In genomic region chr9:108073141-108073930, GRCm38 (mm10) we compare ENCODE assay signal across 12 mouse cellular contexts. TPM values are rescaled to one million over a fixed set of nuclear protein-coding genes. Genes with fewer than 3 reads are reported as not detected.
DNase-seq lines count a peak whose midpoint lies in the region; ATAC-seq lines count a peak whose summit lies in the region.
"Had no signal": no experiment of that assay in that cellular context is flagged by ENCODE, and none has a peak within 500 bp of the region (broad histone marks: within the 10 kb centered on the region; RNA-seq: fewer than 3 reads in every experiment).

No protein-coding gene starts in this region.

- DNase-seq in cerebellum, postnatal 4 days (ENCODE audit: low spot score in 2 of 2), result no peak
- DNase-seq in heart, postnatal 4 days, result no peak
- DNase-seq in right cerebral cortex, postnatal 4 days, result no peak
- DNase-seq: layer of hippocampus, adult 9-11 months; thymus, postnatal 4 days had no signal

- no peak overlapping the region for H3K4me3 ChIP-seq in heart, embryonic 14.5 days (ENCODE audit: control insufficient read depth in 1 of 2, insufficient read depth in 1 of 2, low read depth in 1 of 2, low read length in 2 of 2)
- peak overlapping the region; percentile 78 for H3K4me3 ChIP-seq in megakaryocyte, embryonic 14.5 days (replicated peaks)
- no peak overlapping the region for H3K4me3 ChIP-seq in liver, embryonic 15.5 days (replicated peaks)
- H3K4me3 ChIP-seq: embryonic facial prominence, embryonic 12.5 days had no signal

- H3K4me2 ChIP-seq in heart, embryonic 14.5 days (ENCODE audit: low read length), result peak overlapping the region; percentile 30
- H3K4me2 ChIP-seq in liver, embryonic 15.5 days, result no peak overlapping the region
- H3K4me2 ChIP-seq: embryonic facial prominence, embryonic 12.5 days had no signal

- H3K27me3 ChIP-seq in heart, embryonic 14.5 days (ENCODE audit: control insufficient read depth, insufficient read depth, low read length), result no peaks in the 10 kb centered on the region
- no peaks in the 10 kb centered on the region for H3K27me3 ChIP-seq in megakaryocyte, embryonic 14.5 days (replicated peaks)
- no peaks in the 10 kb centered on the region for H3K27me3 ChIP-seq in liver, embryonic 15.5 days
- H3K27me3 ChIP-seq: embryonic facial prominence, embryonic 12.5 days had no signal

- WGBS in heart, embryonic 14.5 days, result 46% methylated on average over 7 of the region's 7 CpGs
- WGBS in liver, embryonic 15.5 days (ENCODE audit: insufficient replicate concordance), result 79% methylated on average over 7 of the region's 7 CpGs

- no peaks in the 10 kb centered on the region for H3K9me3 ChIP-seq in heart, embryonic 14.5 days (ENCODE audit: control insufficient read depth, low read length)
- no peaks in the 10 kb centered on the region for H3K9me3 ChIP-seq in megakaryocyte, embryonic 14.5 days
- no peaks in the 10 kb centered on the region for H3K9me3 ChIP-seq in liver, embryonic 15.5 days (replicated peaks)
- H3K9me3 ChIP-seq: embryonic facial prominence, embryonic 12.5 days had no signal

- peaks cover 34% of the 10 kb centered on the region for H3K36me3 ChIP-seq in heart, embryonic 14.5 days (ENCODE audit: control insufficient read depth, insufficient read depth, low read length)
- H3K36me3 ChIP-seq in megakaryocyte, embryonic 14.5 days (replicated peaks; ENCODE audit: low read length), result peaks cover 67% of the 10 kb centered on the region
- peaks cover 92% of the 10 kb centered on the region for H3K36me3 ChIP-seq in liver, embryonic 15.5 days (replicated peaks)

- peak; percentile 81 for ATAC-seq in cerebellum, adult (ENCODE audit: insufficient number of reproducible peaks, low FRiP score, low TSS enrichment)
- ATAC-seq in heart, embryonic 14.5 days (ENCODE audit: insufficient number of reproducible peaks, insufficient read depth, low FRiP score, low read depth), result no peak
- ATAC-seq in megakaryocyte, adult 5-6 weeks (ENCODE audit: poor library complexity, severe bottlenecking), result no peak
- no peak for ATAC-seq in liver, embryonic 15.5 days (ENCODE audit: insufficient read depth)
- ATAC-seq: inflammation-experienced regulatory T-cells, adult 6 months had no signal

- peaks cover 15 to 29% of the 10 kb centered on the region in 2 experiments for H3K4me1 ChIP-seq in heart, embryonic 14.5 days (ENCODE audit: control insufficient read depth in 2 of 2, insufficient read depth in 2 of 2, low read length in 2 of 2)
- H3K4me1 ChIP-seq in megakaryocyte, embryonic 14.5 days, result peaks cover 37% of the 10 kb centered on the region
- H3K4me1 ChIP-seq in liver, embryonic 15.5 days (replicated peaks), result peaks cover 61% of the 10 kb centered on the region

- peak overlapping the region; percentile 49 to 80 for H3K27ac ChIP-seq in heart, embryonic 14.5 days (replicated peaks in 1 of 2; ENCODE audit: control insufficient read depth in 1 of 2, insufficient read depth in 1 of 2, low read depth in 2 of 2, low read length in 2 of 2)
- peak overlapping the region; percentile 24; the same call in 1 of the 2 replicates for H3K27ac ChIP-seq in liver, embryonic 15.5 days (replicated peaks)
- H3K27ac ChIP-seq: embryonic facial prominence, embryonic 12.5 days had no signal

- peak overlapping the region; percentile 45 for H3K9ac ChIP-seq in heart, embryonic 14.5 days (ENCODE audit: low read length)
- H3K9ac ChIP-seq in liver, embryonic 15.5 days, result no peak overlapping the region; the same call in 1 of the 2 replicates
- H3K9ac ChIP-seq: embryonic facial prominence, embryonic 12.5 days had no signal

RNA-seq across cellular contexts. Expression of gene Mst1, which starts 6.9 kb away (rescaled TPM):
- polyA plus RNA-seq in heart, embryonic 14.5 days (2014; fragmentation: Nextera tagmentation; extraction: Ambion mirVana), result not detected in 2 replicates
- not detected for total RNA-seq in heart, postnatal 4 days (2021)
- polyA plus RNA-seq in megakaryocyte, embryonic 14.5 days (2012; ENCODE audit: insufficient read depth, low replicate concordance), result 0.17 TPM in 1 of 2 replicates, not detected in the other
- total RNA-seq in megakaryocyte, adult 5-6 weeks (2015), result 0.69 TPM in 1 of 2 replicates, not detected in the other
- not detected in 2 replicates for total RNA-seq in megakaryocyte, adult 5-6 weeks (2017)
- 41.1 and 51.2 TPM in 2 replicates for polyA plus RNA-seq in liver, embryonic 15.5 days (2015; fragmentation: Nextera tagmentation; extraction: Ambion mirVana)

RNA-seq across cellular contexts. Expression of gene Rnf123, which starts 9.8 kb away (rescaled TPM):
- polyA plus RNA-seq in heart, embryonic 14.5 days (2014; fragmentation: Nextera tagmentation; extraction: Ambion mirVana), result 37.2 and 37.9 TPM in 2 replicates
- 10 to 100 TPM; 62.6 to 63.4 TPM for total RNA-seq in heart, postnatal 4 days (2021)
- polyA plus RNA-seq in megakaryocyte, embryonic 14.5 days (2012; ENCODE audit: insufficient read depth, low replicate concordance), result 51.9 and 73.7 TPM in 2 replicates
- total RNA-seq in megakaryocyte, adult 5-6 weeks (2015), result 27.8 and 30.7 TPM in 2 replicates
- 20.9 and 21.1 TPM in 2 replicates for total RNA-seq in megakaryocyte, adult 5-6 weeks (2017)
- polyA plus RNA-seq in liver, embryonic 15.5 days (2015; fragmentation: Nextera tagmentation; extraction: Ambion mirVana), result 100 and 123 TPM in 2 replicates

RNA-seq across cellular contexts. Expression of gene Amigo3, which starts 20.4 kb away (rescaled TPM):
- 2.0 and 2.1 TPM in 2 replicates for polyA plus RNA-seq in heart, embryonic 14.5 days (2014; fragmentation: Nextera tagmentation; extraction: Ambion mirVana)
- 1 to 10 TPM; 2.3 to 2.6 TPM for total RNA-seq in heart, postnatal 4 days (2021)
- 0.65 and 1.0 TPM in 2 replicates for polyA plus RNA-seq in megakaryocyte, embryonic 14.5 days (2012; ENCODE audit: insufficient read depth, low replicate concordance)
- 1.2 and 1.5 TPM in 2 replicates for total RNA-seq in megakaryocyte, adult 5-6 weeks (2015)
- 2.0 and 2.6 TPM in 2 replicates for total RNA-seq in megakaryocyte, adult 5-6 weeks (2017)
- 1.5 and 1.8 TPM in 2 replicates for polyA plus RNA-seq in liver, embryonic 15.5 days (2015; fragmentation: Nextera tagmentation; extraction: Ambion mirVana)

RNA-seq across cellular contexts. Expression of gene Apeh, which starts 21.1 kb away (rescaled TPM):
- 48.7 and 50.8 TPM in 2 replicates for polyA plus RNA-seq in heart, embryonic 14.5 days (2014; fragmentation: Nextera tagmentation; extraction: Ambion mirVana)
- total RNA-seq in heart, postnatal 4 days (2021), result 10 to 100 TPM; 42.2 to 45.1 TPM
- polyA plus RNA-seq in megakaryocyte, embryonic 14.5 days (2012; ENCODE audit: insufficient read depth, low replicate concordance), result 13.0 and 26.5 TPM in 2 replicates
- 37.9 and 41.0 TPM in 2 replicates for total RNA-seq in megakaryocyte, adult 5-6 weeks (2015)
- total RNA-seq in megakaryocyte, adult 5-6 weeks (2017), result 56.9 and 61.8 TPM in 2 replicates
- 194 and 242 TPM in 2 replicates for polyA plus RNA-seq in liver, embryonic 15.5 days (2015; fragmentation: Nextera tagmentation; extraction: Ambion mirVana)

RNA-seq across cellular contexts. Expression of gene Gmppb, which starts 24.3 kb away (rescaled TPM):
- 17.4 and 18.8 TPM in 2 replicates for polyA plus RNA-seq in heart, embryonic 14.5 days (2014; fragmentation: Nextera tagmentation; extraction: Ambion mirVana)
- total RNA-seq in heart, postnatal 4 days (2021), result 10 to 100 TPM; 14.2 to 17.1 TPM
- 2.6 and 30.7 TPM in 2 replicates for polyA plus RNA-seq in megakaryocyte, embryonic 14.5 days (2012; ENCODE audit: insufficient read depth, low replicate concordance)
- 6.4 and 6.9 TPM in 2 replicates for total RNA-seq in megakaryocyte, adult 5-6 weeks (2015)
- 14.0 and 19.1 TPM in 2 replicates for total RNA-seq in megakaryocyte, adult 5-6 weeks (2017)
- polyA plus RNA-seq in liver, embryonic 15.5 days (2015; fragmentation: Nextera tagmentation; extraction: Ambion mirVana), result 15.3 and 16.3 TPM in 2 replicates

Comparison
In these comparisons a context has a peak if more than half of its experiments do, and no peak if none do; other contexts are left out.
1. RNA of gene Mst1, which starts 6.9 kb away (polyA plus RNA-seq): 41.1 to 51.2 TPM in liver, embryonic 15.5 days; not detected in heart, embryonic 14.5 days and 0.17 TPM in megakaryocyte, embryonic 14.5 days; every median in the first group is over 10 times any median in the second.